Mouse (Mus musculus) kidney, embryonic 14.5 days (tissue): ENCODE data around the gene Pnrc1. TPM values are rescaled to one million over a fixed set of nuclear protein-coding genes. Genes with fewer than 3 reads are reported as not detected.

ENCODE experiments used
- ATAC-seq: fragments of 200-750 bp; cut with Nextera tagmentation; 2 replicates; pipeline ENCODE4 v1.8.0; 2017; ENCODE audit warnings: moderate number of reproducible peaks, mild to moderate bottlenecking, moderate TSS enrichment, moderate library complexity; ENCODE audit not compliant: low FRiP score, low TSS enrichment
- H3K27ac ChIP-seq: fragments of 300-500 bp; sonication (generic); 2 replicates; pipeline ENCODE4 v1.5.1; 2014; ENCODE audit warnings: low read depth, mild to moderate bottlenecking, low read length, moderate library complexity, mixed read lengths
- H3K27me3 ChIP-seq: fragments of 300-500 bp; sonication (generic); 2 replicates; pipeline ENCODE4 v1.6.1; 2014; ENCODE audit warnings: mild to moderate bottlenecking, low read length; ENCODE audit not compliant: control insufficient read depth, insufficient read depth
- H3K36me3 ChIP-seq: fragments of 300-500 bp; sonication (generic); 2 replicates; pipeline ENCODE4 v1.6.1; 2014; ENCODE audit warnings: low read length, mixed read lengths; ENCODE audit not compliant: control insufficient read depth, insufficient read depth
- H3K4me1 ChIP-seq: fragments of 300-500 bp; sonication (generic); 2 replicates; pipeline ENCODE4 v1.6.1; 2014; ENCODE audit warnings: low read length, mixed read lengths; ENCODE audit not compliant: control insufficient read depth, insufficient read depth
- H3K4me2 ChIP-seq: fragments of 300-500 bp; sonication (generic); replicated peaks from 2 replicates; pipeline ENCODE4 v1.6.1; 2014; ENCODE audit warnings: low read depth, mild to moderate bottlenecking, low read length
- H3K4me3 ChIP-seq: fragments of 300-500 bp; sonication (generic); 2 replicates; pipeline ENCODE4 v1.5.1; 2014; ENCODE audit warnings: mild to moderate bottlenecking, low read length
- H3K9ac ChIP-seq: fragments of 300-500 bp; sonication (generic); 2 replicates; pipeline ENCODE4 v1.6.1; 2014; ENCODE audit warnings: low read depth, mild to moderate bottlenecking, low read length, moderate library complexity
- H3K9me3 ChIP-seq: fragments of 300-500 bp; sonication (generic); 2 replicates; pipeline ENCODE4 v1.6.1; 2016; ENCODE audit warnings: low read length; ENCODE audit not compliant: control insufficient read depth
- WGBS: fragments of 180-500 bp; shearing (Covaris S2); extraction: QIAGEN DNeasy Blood & Tissue Kit; methylation state at CpG from one replicate; pipeline ENCODE4 v1.1.7; 2014; 5-methylcytosine and 5-hydroxymethylcytosine counted together
- polyA plus RNA-seq: library from polyadenylated mRNA; unstranded; fragments of >200 nt; fragmentation: Nextera tagmentation; extraction: Ambion mirVana; gene quantifications from 2 replicates; pipeline ENCODE4 v1.2.1, GENCODE M21; 2014

The Pnrc1 gene
- polyA plus RNA-seq, 1 experiment from 2014 or later: 113 TPM

GRCm38 (mm10) chr4:33254706-33255105, 35.3 kb downstream of the Pnrc1 start:
- ATAC-seq: no peak
- Histone ChIP-seq H3K4me2 (no peak overlapping the region), H3K4me1 (no peaks in the 10 kb centered on the region), H3K9ac (no peak overlapping the region), H3K27ac (no peak overlapping the region), H3K36me3 (no peaks in the 10 kb centered on the region), H3K9me3 (no peaks in the 10 kb centered on the region), H3K4me3 (no peak overlapping the region), H3K27me3 (no peaks in the 10 kb centered on the region)
- 89% methylated on average over 4 of the region's 4 CpGs for WGBS

- Histone ChIP-seq H3K36me3 (peaks cover 6% of the 10 kb centered on the region), H3K27ac (no peak overlapping the region), H3K4me2 (no peak overlapping the region), H3K27me3 (no peaks in the 10 kb centered on the region), H3K4me3 (no peak overlapping the region), H3K9me3 (no peaks in the 10 kb centered on the region), H3K9ac (no peak overlapping the region), H3K4me1 (peaks cover 9% of the 10 kb centered on the region)
- ATAC-seq: no peak
- 95% methylated on average over 2 of the region's 2 CpGs for WGBS
These were observed 39.1 kb downstream of the Pnrc1 start for GRCm38 (mm10) chr4:33250867-33251266.

- Histone ChIP-seq H3K4me1 (peaks cover 13% of the 10 kb centered on the region), H3K9me3 (no peaks in the 10 kb centered on the region), H3K27ac (no peak overlapping the region), H3K4me2 (no peak overlapping the region), H3K9ac (no peak overlapping the region), H3K36me3 (peaks cover 17% of the 10 kb centered on the region), H3K27me3 (no peaks in the 10 kb centered on the region), H3K4me3 (no peak overlapping the region; the same call in 1 of the 2 replicates)
- ATAC-seq: no peak
- WGBS: 89% methylated on average over 1 of the region's 1 CpGs
These were observed 40.2 kb downstream of the Pnrc1 start for GRCm38 (mm10) chr4:33249716-33250230.

- Histone ChIP-seq H3K4me1 (peaks cover 13% of the 10 kb centered on the region), H3K9me3 (no peaks in the 10 kb centered on the region), H3K27me3 (no peaks in the 10 kb centered on the region), H3K4me3 (peak overlapping the region; percentile 93), H3K9ac (peak overlapping the region; percentile 63), H3K4me2 (peak overlapping the region; percentile 47), H3K27ac (peak overlapping the region; percentile 100), H3K36me3 (peaks cover 25% of the 10 kb centered on the region)
- 0% methylated on average over 4 of the region's 4 CpGs for WGBS
- no peak for ATAC-seq
These were observed 41.0 kb downstream of the Pnrc1 start for GRCm38 (mm10) chr4:33248915-33249314.

GRCm38 (mm10) chr4:33248062-33248889, 41.7 kb downstream of the Pnrc1 start:
- H3K9ac ChIP-seq: peak overlapping the region; percentile 98
- peak; percentile 94 for ATAC-seq
- H3K4me2 ChIP-seq: peak overlapping the region; percentile 47
- peak overlapping the region; percentile 100 for H3K27ac ChIP-seq
- peaks cover 31% of the 10 kb centered on the region for H3K36me3 ChIP-seq
- no peaks in the 10 kb centered on the region for H3K9me3 ChIP-seq
- H3K4me1 ChIP-seq: peaks cover 13% of the 10 kb centered on the region
- WGBS: under 1% methylated on average over 78 of the region's 88 CpGs
- no peaks in the 10 kb centered on the region for H3K27me3 ChIP-seq
- peak overlapping the region; percentile 93 for H3K4me3 ChIP-seq

- under 1% methylated on average over 56 of the region's 60 CpGs for WGBS
- peak overlapping the region; percentile 100 for H3K27ac ChIP-seq
- ATAC-seq: peak; percentile 95
These were observed 42.4 kb downstream of the Pnrc1 start for GRCm38 (mm10) chr4:33247479-33248053.

GRCm38 (mm10) chr4:33245853-33246395, 44.0 kb downstream of the Pnrc1 start:
- H3K9me3 ChIP-seq: no peaks in the 10 kb centered on the region
- no peaks in the 10 kb centered on the region for H3K27me3 ChIP-seq
- no peak for ATAC-seq
- peaks cover 37% of the 10 kb centered on the region for H3K36me3 ChIP-seq
- H3K4me1 ChIP-seq: peaks cover 13% of the 10 kb centered on the region
- no peak overlapping the region for H3K27ac ChIP-seq
- peak overlapping the region; percentile 98; the same call in 1 of the 2 replicates for H3K9ac ChIP-seq
- peak overlapping the region; percentile 93 for H3K4me3 ChIP-seq
- WGBS: 90% methylated on average over 14 of the region's 14 CpGs
- H3K4me2 ChIP-seq: peak overlapping the region; percentile 72

More at GRCm38 (mm10) chr4:33247479-33248053, 42.4 kb downstream of the Pnrc1 start:
- Histone ChIP-seq H3K4me1 (peaks cover 13% of the 10 kb centered on the region), H3K4me3 (peak overlapping the region; percentile 93), H3K4me2 (peak overlapping the region; percentile 72), H3K36me3 (peaks cover 36% of the 10 kb centered on the region), H3K9me3 (no peaks in the 10 kb centered on the region), H3K27me3 (no peaks in the 10 kb centered on the region), H3K9ac (peak overlapping the region; percentile 98)

GRCm38 (mm10) chr4:33243921-33244320, 46.0 kb downstream of the Pnrc1 start:
- no peak for ATAC-seq
- no peak overlapping the region for H3K4me3 ChIP-seq
- 86% methylated on average over 4 of the region's 4 CpGs for WGBS

More at GRCm38 (mm10) chr4:33243921-33244320, 46.0 kb downstream of the Pnrc1 start:
- peaks cover 13% of the 10 kb centered on the region for H3K4me1 ChIP-seq
- no peaks in the 10 kb centered on the region for H3K27me3 ChIP-seq
- no peak overlapping the region for H3K4me2 ChIP-seq
- H3K27ac ChIP-seq: no peak overlapping the region
- no peak overlapping the region for H3K9ac ChIP-seq
- peaks cover 37% of the 10 kb centered on the region for H3K36me3 ChIP-seq
- H3K9me3 ChIP-seq: no peaks in the 10 kb centered on the region
